ENCODE assay signal across 18 mouse cellular contexts in the genomic region with DNA sequence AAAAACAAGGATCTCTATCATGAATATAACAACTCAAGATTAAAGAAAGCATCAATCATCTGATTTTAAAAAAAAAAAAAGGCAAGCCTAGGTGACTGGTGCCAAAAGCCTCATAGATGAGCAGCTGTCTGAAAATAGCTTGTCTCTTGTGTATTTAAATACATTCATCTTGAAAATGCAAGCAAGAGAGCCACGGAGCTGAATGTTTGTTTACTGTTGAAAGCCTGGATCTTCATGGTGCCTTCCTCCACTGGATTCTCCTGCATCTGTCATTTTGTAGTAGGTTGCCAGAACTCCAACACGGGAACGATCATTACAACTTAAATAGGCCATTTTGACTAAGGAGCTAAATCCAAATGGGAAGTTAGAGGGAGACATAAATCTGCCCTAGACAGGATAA.
A peak's percentile ranks its signal among the peaks of the same experiment; 100 is the strongest.
DNase-seq lines count a peak whose midpoint lies in the region; ATAC-seq lines count a peak whose summit lies in the region.
"Had no signal": no experiment of that assay in that cellular context is flagged by ENCODE, and none has a peak within 500 bp of the region (broad histone marks: within the 10 kb centered on the region; RNA-seq: fewer than 3 reads in every experiment).

No protein-coding gene starts in this region.

- ATAC-seq in cerebellum, adult (ENCODE audit: insufficient number of reproducible peaks, low FRiP score, low TSS enrichment) = peak; percentile 41; the same call in 1 of the 2 replicates
- peak; percentile 28; the same call in 1 of the 2 replicates for ATAC-seq in frontal cortex, adult (ENCODE audit: low TSS enrichment)
- ATAC-seq: forebrain, postnatal 0 days; intestine, embryonic 15.5 days; liver, postnatal 0 days had no signal

- DNase-seq in cerebellum, adult 11-12 months = no peak
- no peak for DNase-seq in frontal cortex, postnatal 14 days (ENCODE audit: low spot score in 2 of 2)
- peak; percentile 2 for DNase-seq in left cerebral cortex, postnatal 4 days
- no peak for DNase-seq in left cerebral cortex, adult 8-10 months (ENCODE audit: low spot score in 2 of 2)
- DNase-seq in cerebellum, postnatal 14 days = peak; percentile 13 to 49
- no peak for DNase-seq in natural killer cell, adult 2 months (ENCODE audit: low spot score in 2 of 2)
- DNase-seq: adrenal gland, postnatal 10 days; forebrain, postnatal 0 days; gastrocnemius, postnatal 36 days; kidney, adult 9 months; kidney, postnatal 25 days; liver, postnatal 0 days; lung, postnatal 14 days; retina, postnatal 1 day; thymus, postnatal 25 days had no signal

- intact Hi-C loops in left cerebral cortex, postnatal 4 days (cut with DNase I) = no loop called here

Comparison
In these comparisons a context has a peak if more than half of its experiments do, and no peak if none do; other contexts are left out.
1. DNase-seq: peak in left cerebral cortex, postnatal 4 days (single experiment) and cerebellum, postnatal 14 days (2 of 2); none in cerebellum, adult 11-12 months (single experiment), frontal cortex, postnatal 14 days (0 of 2), left cerebral cortex, adult 8-10 months (0 of 2) and natural killer cell, adult 2 months (0 of 2).